Mouse (Mus musculus) liver, embryonic 13.5 days (tissue): ENCODE data around the gene Reps1. TPM values are rescaled to one million over a fixed set of nuclear protein-coding genes. Genes with fewer than 3 reads are reported as not detected.
"Not testable (repeated sequence)": the region's sequence is repeated elsewhere in the genome, so short reads cannot be mapped to it uniquely, and the experiment has no call there.

Source experiments
- ATAC-seq: fragments of 200-750 bp; cut with Nextera tagmentation; 2 replicates; pipeline ENCODE4 v1.8.0; 2017; ENCODE audit warnings: low read depth, mild to moderate bottlenecking, moderate number of reproducible peaks, moderate library complexity
- DNase-seq: peaks from one replicate; pipeline ENCODE4 v3.0.0; 2022
- H3K27ac ChIP-seq: fragments of 300-500 bp; sonication (generic); 2 replicates; pipeline ENCODE4 v1.5.1; 2015; ENCODE audit warnings: moderate library complexity, mild to moderate bottlenecking, inconsistent platforms
- H3K27me3 ChIP-seq: fragments of 300-500 bp; sonication (generic); 2 replicates; pipeline ENCODE4 v1.6.1; 2015; ENCODE audit warnings: mild to moderate bottlenecking, inconsistent platforms
- H3K36me3 ChIP-seq: fragments of 300-500 bp; sonication (generic); 2 replicates; pipeline ENCODE4 v1.6.1; 2015; ENCODE audit warnings: mild to moderate bottlenecking, inconsistent platforms
- H3K4me1 ChIP-seq: fragments of 300-500 bp; sonication (generic); replicated peaks from 2 replicates; pipeline ENCODE4 v1.6.1; 2015; ENCODE audit warnings: inconsistent platforms
- H3K4me2 ChIP-seq: fragments of 300-500 bp; sonication (generic); 2 replicates; pipeline ENCODE4 v1.6.1; 2015; ENCODE audit warnings: inconsistent platforms, mild to moderate bottlenecking, moderate library complexity
- H3K4me3 ChIP-seq: fragments of 300-500 bp; sonication (generic); replicated peaks from 2 replicates; pipeline ENCODE4 v1.5.1; 2015; ENCODE audit warnings: mild to moderate bottlenecking, inconsistent platforms
- H3K9ac ChIP-seq: fragments of 300-500 bp; sonication (generic); 2 replicates; pipeline ENCODE4 v1.6.1; 2015; ENCODE audit warnings: mild to moderate bottlenecking, inconsistent platforms
- H3K9me3 ChIP-seq: fragments of 300-500 bp; sonication (generic); replicated peaks from 2 replicates; pipeline ENCODE4 v1.6.1; 2016; ENCODE audit warnings: inconsistent platforms
- WGBS: fragments of 180-500 bp; shearing (Covaris S2); methylation state at CpG from one replicate; pipeline ENCODE4 v1.1.7; 2015; ENCODE audit not compliant: insufficient replicate concordance; 5-methylcytosine and 5-hydroxymethylcytosine counted together
- polyA plus RNA-seq: library from polyadenylated mRNA; unstranded; fragments of >200 nt; fragmentation: Nextera tagmentation; extraction: Ambion mirVana; gene quantifications from 2 replicates; pipeline ENCODE4 v1.2.1, GENCODE M21; 2015

Gene Reps1
- polyA plus RNA-seq, 1 experiment from 2014 or later = 3.8 TPM

DNA sequence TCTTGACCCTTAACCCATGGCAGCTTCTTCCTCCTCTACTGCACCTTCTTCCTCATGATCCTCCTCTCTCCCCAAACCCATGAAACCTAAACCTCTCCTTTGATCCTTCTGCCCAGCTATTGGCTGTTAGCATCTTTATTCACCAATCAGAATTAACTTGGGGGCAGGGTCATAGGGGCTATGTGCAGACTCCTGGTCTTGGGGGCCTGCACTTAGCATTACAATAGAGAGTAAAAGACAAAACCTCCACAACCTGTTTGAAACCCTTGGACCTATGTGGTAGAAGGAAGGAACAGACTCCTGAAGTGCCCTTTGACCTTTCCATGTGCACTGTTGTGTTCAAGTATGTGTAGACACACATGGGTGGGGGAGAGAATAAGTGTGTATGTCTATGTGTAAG lies 35.0 kb downstream of the Reps1 start:
- DNase-seq (no peak), ATAC-seq (no peak)
- Histone ChIP-seq H3K4me2 (no peak overlapping the region), H3K9me3 (no peaks in the 10 kb centered on the region), H3K4me3 (no peak overlapping the region), H3K9ac (no peak overlapping the region), H3K4me1 (no peaks in the 10 kb centered on the region), H3K36me3 (peaks cover 27% of the 10 kb centered on the region), H3K27me3 (no peaks in the 10 kb centered on the region), H3K27ac (no peak overlapping the region)

DNA sequence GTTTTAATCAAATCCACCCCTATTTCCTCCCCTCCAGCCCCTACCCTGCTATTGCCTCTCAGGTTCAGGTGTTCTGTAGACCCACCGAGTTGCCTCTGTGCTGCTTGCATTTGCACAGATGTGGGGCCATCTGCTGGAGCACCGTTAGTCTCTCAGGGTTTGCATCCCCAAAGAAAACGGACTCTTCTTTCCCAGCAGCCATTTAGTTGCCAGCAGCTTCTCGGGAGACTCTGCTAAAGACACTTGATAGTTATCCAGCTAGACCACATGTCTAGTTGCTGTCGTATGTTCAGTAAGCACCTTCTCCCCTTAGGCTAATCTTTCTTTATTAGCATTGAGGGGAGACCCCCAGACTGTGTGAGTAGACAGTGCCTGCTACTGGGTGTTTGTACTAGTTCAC lies 46.5 kb downstream of the Reps1 start:
- H3K27me3 ChIP-seq = no peaks in the 10 kb centered on the region
- H3K9ac ChIP-seq = no peak overlapping the region
- no peak overlapping the region for H3K27ac ChIP-seq
- H3K4me2 ChIP-seq = no peak overlapping the region
- no peak for DNase-seq
- no peaks in the 10 kb centered on the region for H3K9me3 ChIP-seq
- H3K36me3 ChIP-seq = peaks cover 28% of the 10 kb centered on the region
- no peak for ATAC-seq
- H3K4me3 ChIP-seq = no peak overlapping the region
- no peaks in the 10 kb centered on the region for H3K4me1 ChIP-seq
- 65% methylated on average over 5 of the region's 5 CpGs for WGBS

DNA sequence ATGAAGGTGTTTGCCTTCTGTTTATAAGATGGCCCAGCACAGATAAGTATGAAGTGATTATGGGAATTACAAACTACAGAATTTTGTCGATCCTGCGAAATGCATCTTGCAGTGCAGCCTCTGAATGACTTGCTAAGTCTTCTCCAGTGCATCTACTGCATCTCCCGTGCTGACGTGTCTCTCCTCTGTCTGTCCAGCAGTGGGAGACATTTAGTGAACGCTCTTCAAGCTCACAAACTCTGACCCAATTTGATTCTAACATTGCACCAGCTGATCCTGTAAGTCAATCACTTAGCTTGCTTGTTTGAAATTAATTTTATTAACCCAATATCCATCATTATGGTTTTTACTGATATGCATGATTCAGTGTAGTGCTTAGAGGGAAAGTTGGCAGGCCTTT lies 51.8 kb downstream of the Reps1 start:
- Histone ChIP-seq H3K27me3 (no peaks in the 10 kb centered on the region), H3K9me3 (no peaks in the 10 kb centered on the region), H3K4me2 (no peak overlapping the region), H3K9ac (no peak overlapping the region), H3K4me1 (no peaks in the 10 kb centered on the region), H3K27ac (no peak overlapping the region), H3K4me3 (no peak overlapping the region), H3K36me3 (peaks cover 11% of the 10 kb centered on the region)
- 71% methylated on average over 5 of the region's 5 CpGs for WGBS
- ATAC-seq (no peak), DNase-seq (no peak)

DNA sequence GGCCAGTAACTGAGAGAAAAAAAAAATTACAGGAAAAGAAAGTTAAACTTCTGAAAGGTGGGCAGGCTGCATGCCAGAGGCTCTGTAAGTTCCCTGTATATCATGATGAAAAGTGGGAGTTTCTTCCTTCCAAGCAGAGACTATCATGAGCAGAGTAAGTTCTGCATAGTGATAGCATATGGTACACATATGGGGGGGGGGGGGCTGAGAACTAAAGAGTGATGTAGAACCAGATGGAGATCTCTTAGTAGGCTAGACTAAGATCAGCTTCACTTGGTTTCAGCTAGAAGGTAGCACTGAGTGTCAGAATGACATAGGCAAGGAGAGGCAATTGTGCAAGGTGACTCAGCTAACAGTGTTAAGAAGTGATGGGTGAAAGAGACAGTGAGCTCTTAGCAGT lies 55.3 kb downstream of the Reps1 start:
- H3K9ac ChIP-seq = no peak overlapping the region
- no peak overlapping the region for H3K27ac ChIP-seq
- no peak overlapping the region for H3K4me3 ChIP-seq
- H3K4me2 ChIP-seq = no peak overlapping the region
- H3K9me3 ChIP-seq = no peaks in the 10 kb centered on the region
- H3K36me3 ChIP-seq = peaks cover 8% of the 10 kb centered on the region
- H3K4me1 ChIP-seq = no peaks in the 10 kb centered on the region
- DNase-seq (no peak), ATAC-seq (no peak)
- no peaks in the 10 kb centered on the region for H3K27me3 ChIP-seq

DNA sequence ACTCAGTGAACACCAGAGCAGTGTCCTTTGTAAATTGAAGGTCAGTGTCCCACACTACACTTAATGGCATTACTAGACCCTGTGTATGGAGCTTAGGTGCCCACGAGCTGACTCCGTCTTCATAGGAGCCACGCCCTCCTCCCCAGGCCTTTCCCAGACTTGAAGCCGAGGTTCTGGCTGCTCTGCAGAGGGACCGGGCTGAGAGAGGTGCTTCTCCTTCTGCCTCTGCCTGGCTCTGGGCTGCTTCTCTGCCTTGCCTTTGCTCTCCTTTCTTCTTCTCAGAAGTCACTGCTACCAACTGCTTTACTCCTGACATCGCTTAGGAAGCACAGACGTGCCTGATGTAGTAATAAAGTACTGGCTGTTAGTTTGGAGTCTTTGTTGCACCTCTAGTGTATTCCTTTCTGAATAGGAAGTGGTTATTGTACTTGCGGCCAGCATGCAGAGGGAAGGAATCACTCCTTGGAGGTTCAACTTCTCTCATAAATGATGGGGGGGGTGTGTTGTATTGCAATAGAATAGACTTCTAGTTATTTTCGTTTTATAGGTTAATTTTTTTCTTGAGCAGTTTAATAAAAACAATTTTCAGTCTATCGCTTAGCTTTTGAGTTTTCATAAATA lies 57.9 kb downstream of the Reps1 start:
- Histone ChIP-seq H3K9ac (no peak overlapping the region), H3K27me3 (no peaks in the 10 kb centered on the region), H3K36me3 (peaks cover 24% of the 10 kb centered on the region), H3K9me3 (no peaks in the 10 kb centered on the region), H3K4me1 (no peaks in the 10 kb centered on the region), H3K4me3 (no peak overlapping the region), H3K4me2 (no peak overlapping the region), H3K27ac (no peak overlapping the region)
- DNase-seq (no peak), ATAC-seq (no peak)
- 70% methylated on average over 10 of the region's 10 CpGs for WGBS

DNA sequence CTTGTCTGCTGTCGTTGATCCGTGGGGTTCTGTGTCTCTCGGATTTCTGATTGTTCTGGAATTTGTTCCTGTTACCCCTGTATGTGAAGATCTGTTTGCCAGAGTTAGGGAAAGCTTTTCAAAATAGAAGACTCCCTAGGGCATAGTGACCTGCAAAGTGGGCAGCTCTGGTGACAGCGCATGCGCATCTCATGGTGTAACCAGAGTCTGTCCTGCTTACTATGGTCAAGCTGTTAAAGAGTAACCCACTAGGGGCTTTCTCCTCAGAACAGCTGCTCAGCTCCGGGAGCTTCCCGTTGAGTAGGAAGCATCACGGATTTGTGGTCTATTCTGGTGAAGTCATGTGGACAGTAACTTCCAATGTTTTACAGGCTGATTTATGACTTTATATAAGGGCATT lies 62.7 kb downstream of the Reps1 start:
- no peak overlapping the region for H3K9ac ChIP-seq
- H3K9me3 ChIP-seq = no peaks in the 10 kb centered on the region
- peaks cover 63% of the 10 kb centered on the region for H3K36me3 ChIP-seq
- H3K4me2 ChIP-seq = no peak overlapping the region
- H3K4me3 ChIP-seq = no peak overlapping the region
- no peaks in the 10 kb centered on the region for H3K4me1 ChIP-seq
- WGBS = 84% methylated on average over 8 of the region's 8 CpGs
- H3K27ac ChIP-seq = no peak overlapping the region
- H3K27me3 ChIP-seq = no peaks in the 10 kb centered on the region
- ATAC-seq (no peak), DNase-seq (no peak)

DNA sequence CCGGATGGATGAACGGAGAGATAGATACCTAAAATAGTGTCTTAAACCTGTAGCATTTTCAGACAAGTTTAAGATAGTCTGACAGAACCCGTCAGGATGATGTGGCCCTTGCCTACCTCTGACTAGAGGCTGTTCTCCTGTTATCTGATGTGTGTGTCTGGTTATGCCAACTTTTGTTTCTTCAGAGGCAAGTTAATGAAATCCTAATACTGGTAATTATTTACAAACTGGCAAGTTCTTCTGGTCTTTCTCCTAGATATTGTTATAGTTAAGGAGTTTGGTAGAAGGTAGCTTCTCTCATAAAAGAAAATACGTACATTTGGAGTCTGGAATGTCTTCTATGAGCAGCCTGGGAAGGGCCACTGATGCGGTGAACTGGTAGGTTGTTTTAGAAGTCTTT lies 74.6 kb downstream of the Reps1 start:
- Histone ChIP-seq H3K27me3 (no peaks in the 10 kb centered on the region), H3K4me2 (no peak overlapping the region), H3K27ac (no peak overlapping the region), H3K9me3 (no peaks in the 10 kb centered on the region), H3K4me3 (no peak overlapping the region), H3K9ac (no peak overlapping the region), H3K36me3 (peaks cover 5% of the 10 kb centered on the region; the same call in 1 of the 2 replicates), H3K4me1 (peaks cover 3% of the 10 kb centered on the region; the same call in 1 of the 2 replicates)
- ATAC-seq (no peak), DNase-seq (no peak)
- WGBS = 78% methylated on average over 5 of the region's 5 CpGs

DNA sequence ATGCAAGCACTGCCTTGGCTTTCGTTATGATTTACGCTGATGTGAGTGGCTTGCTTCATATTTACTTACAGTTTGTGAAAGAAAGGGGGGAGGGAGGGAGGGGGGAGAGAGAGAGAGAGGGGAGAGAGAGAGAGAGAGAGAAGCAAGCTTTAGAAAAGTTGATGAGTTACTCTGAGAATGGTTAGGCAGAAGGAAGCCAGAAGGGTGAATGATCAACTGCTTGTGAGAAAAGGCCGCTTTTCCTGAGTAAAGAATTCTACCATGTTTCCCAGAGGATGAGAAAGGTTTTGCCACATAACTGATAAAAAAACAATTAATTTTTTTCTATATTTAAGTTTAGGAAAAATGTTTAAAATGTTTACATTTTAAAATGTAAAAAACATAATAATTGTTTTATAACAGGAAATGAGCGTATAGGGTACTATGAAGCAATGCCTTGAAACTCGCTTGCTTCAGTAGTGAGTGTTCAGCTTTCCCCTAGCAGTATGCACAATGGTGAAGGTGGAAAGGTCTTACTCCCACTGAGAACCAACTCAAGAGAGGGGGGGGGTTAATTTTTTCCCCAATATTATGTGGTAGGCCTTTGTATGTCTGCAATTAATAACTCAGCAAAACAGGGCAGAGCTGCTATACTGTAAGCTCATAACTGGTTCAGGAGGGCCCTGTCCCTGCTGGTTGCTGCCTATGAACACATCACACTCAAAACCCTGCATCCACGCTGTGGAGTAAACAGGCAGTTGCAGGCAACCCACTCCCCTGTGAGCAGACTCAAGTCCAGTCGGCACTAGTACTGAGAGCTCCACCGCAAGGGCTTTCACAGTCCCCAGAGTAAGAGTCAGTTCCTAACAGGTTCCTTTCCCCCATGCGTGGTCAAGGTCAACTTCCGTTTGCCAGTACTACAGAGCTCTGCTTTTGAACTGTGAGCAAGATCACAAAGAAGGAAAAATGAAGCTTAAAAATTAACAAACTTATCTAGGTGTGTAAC lies 76.3 kb downstream of the Reps1 start:
- H3K4me1 ChIP-seq = peaks cover 3% of the 10 kb centered on the region; the same call in 1 of the 2 replicates
- H3K9ac ChIP-seq = no peak overlapping the region
- no peaks in the 10 kb centered on the region for H3K9me3 ChIP-seq
- H3K27ac ChIP-seq = no peak overlapping the region
- DNase-seq (no peak), ATAC-seq (no peak)
- H3K4me3 ChIP-seq = no peak overlapping the region
- WGBS = 74% methylated on average over 10 of the region's 10 CpGs
- no peaks in the 10 kb centered on the region for H3K27me3 ChIP-seq
- H3K36me3 ChIP-seq = no peaks in the 10 kb centered on the region
- H3K4me2 ChIP-seq = no peak overlapping the region

DNA sequence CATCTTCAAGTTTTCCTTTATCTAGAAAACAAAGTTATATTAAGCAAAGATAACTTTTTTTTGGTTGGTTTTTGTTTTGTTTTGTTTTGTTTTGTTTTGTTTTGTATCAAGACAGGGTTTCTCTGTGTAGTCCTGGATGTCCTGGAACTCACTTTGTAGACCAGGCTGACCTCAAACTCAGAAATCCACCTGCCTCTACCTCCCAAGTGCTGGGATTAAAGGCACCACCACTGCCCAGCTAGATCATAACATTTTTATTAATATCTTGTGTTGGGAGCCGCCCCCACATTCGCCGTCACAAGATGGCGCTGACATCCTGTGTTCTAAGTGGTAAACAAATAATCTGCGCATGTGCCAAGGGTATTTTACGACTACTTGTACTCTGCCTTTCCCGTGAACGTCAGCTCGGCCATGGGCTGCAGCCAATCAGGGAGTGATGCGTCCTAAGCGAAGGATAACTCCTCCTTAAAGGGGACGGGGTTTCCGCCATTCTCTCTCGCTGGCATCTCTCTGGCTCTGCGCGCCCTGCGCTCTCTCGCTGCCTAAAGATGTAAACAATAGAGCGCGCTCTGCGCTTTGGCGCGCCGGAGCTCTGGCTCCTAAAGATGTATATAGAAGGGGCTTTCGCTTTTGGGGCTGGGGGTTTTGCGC lies 83.3 kb downstream of the Reps1 start:
- not testable (repeated sequence) for H3K4me1 ChIP-seq, H3K9me3 ChIP-seq, DNase-seq, H3K27me3 ChIP-seq, H3K27ac ChIP-seq, H3K9ac ChIP-seq, H3K36me3 ChIP-seq
- H3K4me3 ChIP-seq = peak overlapping the region; percentile 38
- peak; percentile 36; the same call in 1 of the 2 replicates for ATAC-seq
- H3K4me2 ChIP-seq = peak overlapping the region; percentile 38
- WGBS = 70% methylated on average over 15 of the region's 26 CpGs

DNA sequence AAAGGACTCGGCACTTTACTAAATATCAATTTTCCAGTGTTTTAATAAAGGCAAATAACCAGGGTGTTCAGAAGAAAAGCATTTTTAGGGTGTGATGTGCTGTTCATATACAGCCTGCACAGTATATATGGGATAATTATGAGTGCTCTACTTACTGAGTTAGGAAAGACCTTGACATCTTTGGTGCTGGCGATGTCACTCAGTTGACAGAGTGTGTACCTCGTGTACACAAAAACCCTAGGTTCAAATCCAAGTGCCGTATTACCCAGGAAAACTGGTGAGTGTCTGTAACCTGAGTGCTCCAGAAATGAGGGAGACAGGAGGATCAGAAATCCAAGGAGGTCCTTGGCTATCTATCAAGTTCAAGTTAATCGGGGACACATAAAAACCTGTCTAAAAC lies 84.0 kb downstream of the Reps1 start:
- no peak for DNase-seq
- Histone ChIP-seq H3K9ac (0 out of 2 replicates have a peak overlapping the region, but pooled peaks have one; percentile 6), H3K4me2 (peak overlapping the region; percentile 38), H3K27ac (no peak overlapping the region), H3K4me1 (no peaks in the 10 kb centered on the region), H3K4me3 (peak overlapping the region; percentile 38), H3K36me3 (no peaks in the 10 kb centered on the region), H3K9me3 (no peaks in the 10 kb centered on the region), H3K27me3 (no peaks in the 10 kb centered on the region)
- ATAC-seq = no peak
- 68% methylated on average over 5 of the region's 5 CpGs for WGBS

DNA sequence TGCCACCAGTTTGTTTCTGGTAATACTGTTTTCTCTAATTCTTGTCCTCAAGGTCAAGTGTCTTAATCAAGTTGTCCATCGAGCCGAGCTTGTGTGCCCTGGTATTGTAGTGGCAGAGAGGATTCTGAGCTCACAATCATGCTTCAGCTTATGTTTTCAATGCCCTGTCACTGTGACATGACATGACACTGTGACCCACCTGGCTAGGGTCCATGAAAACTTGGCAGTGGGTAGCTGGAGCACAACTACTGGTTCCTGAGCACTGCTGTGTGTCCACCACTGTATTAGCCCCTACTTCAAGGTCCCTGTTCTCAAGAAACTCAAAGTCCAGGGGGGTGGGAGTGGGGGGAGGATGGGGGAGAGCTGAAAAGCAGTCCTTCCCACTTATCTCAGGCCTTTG lies 85.7 kb downstream of the Reps1 start:
- no peak overlapping the region for H3K27ac ChIP-seq
- no peak for ATAC-seq
- H3K27me3 ChIP-seq = no peaks in the 10 kb centered on the region
- H3K36me3 ChIP-seq = no peaks in the 10 kb centered on the region
- H3K4me3 ChIP-seq = no peak overlapping the region
- H3K9ac ChIP-seq = no peak overlapping the region
- H3K4me2 ChIP-seq = no peak overlapping the region
- H3K4me1 ChIP-seq = no peaks in the 10 kb centered on the region
- no peaks in the 10 kb centered on the region for H3K9me3 ChIP-seq
- no peak for DNase-seq
- 66% methylated on average over 2 of the region's 2 CpGs for WGBS
